In genomic region chr11:31731459-31731858, GRCm38 (mm10) we compare ENCODE assay signal across 20 mouse cellular contexts. TPM values are rescaled to one million over a fixed set of nuclear protein-coding genes. Genes with fewer than 3 reads are reported as not detected.
DNase-seq lines count a peak whose midpoint lies in the region; ATAC-seq and TF ChIP-seq lines count a peak whose summit lies in the region.
"Had no signal": no experiment of that assay in that cellular context is flagged by ENCODE, and none has a peak within 500 bp of the region (broad histone marks: within the 10 kb centered on the region; RNA-seq: fewer than 3 reads in every experiment).

No protein-coding gene starts in this region.

- H3K4me2 ChIP-seq in midbrain, embryonic 12.5 days (replicated peaks), result no peak overlapping the region
- H3K4me2 ChIP-seq in midbrain, embryonic 16.5 days (ENCODE audit: low read length), result no peak overlapping the region
- H3K4me2 ChIP-seq in liver, embryonic 11.5 days, result no peak overlapping the region
- H3K4me2 ChIP-seq: embryonic facial prominence, embryonic 15.5 days; forebrain, embryonic 15.5 days; heart, embryonic 13.5 days; hindbrain, embryonic 14.5 days had no signal

- H3K27ac ChIP-seq in gastrocnemius, adult 2 months, result peak overlapping the region; percentile 35; the same call in 1 of the 2 replicates
- H3K27ac ChIP-seq in kidney, adult 2 months (ENCODE audit: insufficient read depth, low read depth, low read length), result 0 out of 2 replicates have a peak overlapping the region, but pooled peaks have one; percentile 13
- H3K27ac ChIP-seq in midbrain, embryonic 12.5 days (replicated peaks), result 0 out of 2 replicates have a peak overlapping the region, but pooled peaks have one; percentile 4
- no peak overlapping the region for H3K27ac ChIP-seq in midbrain, embryonic 16.5 days (ENCODE audit: low read length)
- H3K27ac ChIP-seq in macrophage, result 0 out of 2 replicates have a peak overlapping the region, but pooled peaks have one; percentile 91
- H3K27ac ChIP-seq in liver, embryonic 11.5 days (ENCODE audit: low read depth, low read length), result no peak overlapping the region
- H3K27ac ChIP-seq: embryonic facial prominence, embryonic 15.5 days; forebrain, embryonic 15.5 days; heart, embryonic 13.5 days; hindbrain, embryonic 14.5 days had no signal

- no peak for DNase-seq in gastrocnemius, adult 2 months
- DNase-seq in gastrocnemius, postnatal 36 days, result no peak
- DNase-seq in kidney, adult 2 months, result no peak
- DNase-seq in kidney, postnatal 25 days, result no peak
- DNase-seq in liver, embryonic 11.5 days (ENCODE audit: low spot score), result no peak
- DNase-seq: adrenal gland, postnatal 10 days; cerebellum, adult 11 months; cerebellum, adult 8-10 months; cerebellum, postnatal 14 days; embryo, embryonic 11 days; gastrocnemius, postnatal 14 days; heart, postnatal 4 days had no signal

- ATAC-seq in midbrain, embryonic 12.5 days (ENCODE audit: low FRiP score, low read depth), result no peak
- no peak for ATAC-seq in midbrain, embryonic 16.5 days
- ATAC-seq in liver, embryonic 11.5 days (replicated peaks; ENCODE audit: low FRiP score), result no peak
- ATAC-seq: forebrain, embryonic 15.5 days had no signal

- no peak for TF ChIP-seq CTCF in gastrocnemius, adult 2 months (IDR thresholded peaks at IDR 0.05)
- TF ChIP-seq CTCF in kidney, adult 2 months (conservative IDR thresholded peaks at IDR 0.05; ENCODE audit: insufficient read depth, insufficient read length, low read depth, low read length), result no peak

- H3K79me2 ChIP-seq in macrophage (ENCODE audit: inconsistent target), result no peaks in the 10 kb centered on the region

- no peaks in the 10 kb centered on the region for H3K27me3 ChIP-seq in kidney, adult 2 months (replicated peaks; ENCODE audit: control insufficient read depth, insufficient read depth, low read length)
- H3K27me3 ChIP-seq in midbrain, embryonic 12.5 days, result no peaks in the 10 kb centered on the region
- H3K27me3 ChIP-seq in midbrain, embryonic 16.5 days (ENCODE audit: control insufficient read depth, insufficient read depth, low read depth, low read length), result no peaks in the 10 kb centered on the region
- no peaks in the 10 kb centered on the region for H3K27me3 ChIP-seq in liver, embryonic 11.5 days (replicated peaks; ENCODE audit: control insufficient read depth, insufficient read depth, low read length)
- H3K27me3 ChIP-seq: embryonic facial prominence, embryonic 15.5 days; forebrain, embryonic 15.5 days; heart, embryonic 13.5 days had no signal

- H3K9ac ChIP-seq in midbrain, embryonic 12.5 days (replicated peaks), result no peak overlapping the region
- no peak overlapping the region for H3K9ac ChIP-seq in midbrain, embryonic 16.5 days (ENCODE audit: low read depth, low read length)
- no peak overlapping the region; the same call in 1 of the 2 replicates for H3K9ac ChIP-seq in liver, embryonic 11.5 days (ENCODE audit: low read depth, low read length)
- H3K9ac ChIP-seq: embryonic facial prominence, embryonic 15.5 days; forebrain, embryonic 15.5 days; heart, embryonic 13.5 days; hindbrain, embryonic 14.5 days had no signal

- peaks cover 19% of the 10 kb centered on the region for H3K4me1 ChIP-seq in kidney, adult 2 months (ENCODE audit: control insufficient read depth, insufficient read depth, low read length)
- peaks cover 34% of the 10 kb centered on the region for H3K4me1 ChIP-seq in midbrain, embryonic 12.5 days
- H3K4me1 ChIP-seq in midbrain, embryonic 16.5 days (ENCODE audit: control insufficient read depth, insufficient read depth, low read length), result peaks cover 21% of the 10 kb centered on the region; the same call in 1 of the 2 replicates
- peaks cover 12% of the 10 kb centered on the region for H3K4me1 ChIP-seq in liver, embryonic 11.5 days (replicated peaks; ENCODE audit: control insufficient read depth, insufficient read depth, low read length)

- H3K36me3 ChIP-seq in kidney, adult 2 months (ENCODE audit: control insufficient read depth, insufficient read depth, low read length), result no peaks in the 10 kb centered on the region
- H3K36me3 ChIP-seq in midbrain, embryonic 12.5 days, result no peaks in the 10 kb centered on the region
- H3K36me3 ChIP-seq in midbrain, embryonic 16.5 days (ENCODE audit: control insufficient read depth, insufficient read depth, low read length), result no peaks in the 10 kb centered on the region
- no peaks in the 10 kb centered on the region for H3K36me3 ChIP-seq in macrophage (ENCODE audit: inconsistent target)
- H3K36me3 ChIP-seq in liver, embryonic 11.5 days (ENCODE audit: control insufficient read depth, insufficient read depth, low read length), result no peaks in the 10 kb centered on the region
- H3K36me3 ChIP-seq: embryonic facial prominence, embryonic 15.5 days; forebrain, embryonic 15.5 days; heart, embryonic 13.5 days had no signal

- no peak for TF ChIP-seq POLR2A in kidney, adult 2 months (IDR thresholded peaks at IDR 0.05; ENCODE audit: low read depth, low read length)

- intact Hi-C loops in gastrocnemius, adult 2 months (cut with DNase I), result no loop called here
- intact Hi-C loops in gastrocnemius, postnatal 36 days (cut with DNase I), result no loop called here

- no peak overlapping the region for H3K4me3 ChIP-seq in gastrocnemius, adult 2 months
- H3K4me3 ChIP-seq in kidney, adult 2 months (ENCODE audit: insufficient read depth, low read depth, low read length), result no peak overlapping the region
- no peak overlapping the region for H3K4me3 ChIP-seq in midbrain, embryonic 12.5 days
- no peak overlapping the region for H3K4me3 ChIP-seq in midbrain, embryonic 16.5 days (ENCODE audit: low read depth, low read length)
- no peak overlapping the region for H3K4me3 ChIP-seq in macrophage (ENCODE audit: inconsistent target)
- H3K4me3 ChIP-seq in liver, embryonic 11.5 days (ENCODE audit: low read depth, low read length), result no peak overlapping the region
- H3K4me3 ChIP-seq: embryonic facial prominence, embryonic 15.5 days; erythroblast, embryonic 14.5 days; forebrain, embryonic 15.5 days; heart, embryonic 13.5 days had no signal

- H3K9me3 ChIP-seq in midbrain, embryonic 12.5 days, result no peaks in the 10 kb centered on the region
- no peaks in the 10 kb centered on the region for H3K9me3 ChIP-seq in midbrain, embryonic 16.5 days (replicated peaks; ENCODE audit: control insufficient read depth, low read length, poor library complexity, severe bottlenecking)
- no peaks in the 10 kb centered on the region for H3K9me3 ChIP-seq in liver, embryonic 11.5 days (ENCODE audit: control insufficient read depth, low read length)
- H3K9me3 ChIP-seq: embryonic facial prominence, embryonic 15.5 days; forebrain, embryonic 15.5 days; heart, embryonic 13.5 days had no signal

- WGBS in kidney, adult 2 months, result 81% methylated on average over 4 of the region's 4 CpGs
- 45% methylated on average over 4 of the region's 4 CpGs for WGBS in midbrain, embryonic 12.5 days
- 41% methylated on average over 4 of the region's 4 CpGs for WGBS in midbrain, embryonic 16.5 days
- WGBS in macrophage (ENCODE audit: missing documents), result 94% methylated on average over 4 of the region's 4 CpGs
- 82% methylated on average over 4 of the region's 4 CpGs for WGBS in liver, embryonic 11.5 days

RNA-seq across cellular contexts. Expression of gene Bod1, which starts 59.8 kb away (rescaled TPM):
- 100 to 1,000 TPM; 137 to 158 TPM for total RNA-seq in gastrocnemius, adult 2 months (2021)
- 100 to 1,000 TPM; 131 to 146 TPM for total RNA-seq in gastrocnemius, postnatal 36 days (2021)
- polyA plus RNA-seq in kidney, adult 2 months (2012; rRNA removed), result 131 and 137 TPM in 2 replicates
- polyA plus RNA-seq in midbrain, embryonic 12.5 days (2016; fragmentation: Nextera tagmentation; extraction: Ambion mirVana), result 162 and 177 TPM in 2 replicates
- 126 and 134 TPM in 2 replicates for polyA plus RNA-seq in midbrain, embryonic 16.5 days (2015; fragmentation: Nextera tagmentation; extraction: Ambion mirVana)
- 10 to 100 TPM in 8 of 26 experiments, 1 to 10 TPM in 18; 1.7 to 17.7 (median 8.8) TPM for total RNA-seq in macrophage (2018; cell fraction: chromatin; rRNA removed)
- 10 to 100 TPM in 17 of 26 experiments, 1 to 10 TPM in 9; 6.7 to 16.2 (median 10.9) TPM for total RNA-seq in macrophage (2018; cell fraction: cytosol; rRNA removed)
- 10 to 100 TPM in 10 of 26 experiments, 1 to 10 TPM in 16; 2.5 to 15.3 (median 9.8) TPM for total RNA-seq in macrophage (2018; cell fraction: nucleus; rRNA removed)
- polyA plus RNA-seq in macrophage (2018), result 11.2 to 13.7 TPM (median 13.6 TPM) in 3 replicates
- polyA plus RNA-seq in liver, embryonic 11.5 days (2014; fragmentation: Nextera tagmentation; extraction: Ambion mirVana), result 39.7 and 40.1 TPM in 2 replicates

Comparison
In these comparisons a context has a peak if more than half of its experiments do, and no peak if none do; other contexts are left out.
1. H3K27ac ChIP-seq: peak in gastrocnemius, adult 2 months (single experiment), kidney, adult 2 months (single experiment), midbrain, embryonic 12.5 days (single experiment) and macrophage (single experiment); none in midbrain, embryonic 16.5 days (single experiment) and liver, embryonic 11.5 days (single experiment).